Mouse (Mus musculus): ENCODE data around the gene Olfr1239.

Gene Olfr1239

GRCm38 (mm10) chr2:89420307-89420706 is at the start of gene Olfr1239:
TSS of gene Olfr1239 (minus strand) at chr2:89420407.
- over 99% methylated on average over 2 of the region's 2 CpGs for WGBS

- WGBS: 87% methylated on average over 3 of the region's 3 CpGs
Observed at GRCm38 (mm10) chr2:89442900-89443299, 22.7 kb upstream of the Olfr1239 start, which contains the start of gene Olfr1240. TSS of gene Olfr1240 (minus strand) at chr2:89443000.

- WGBS: 83% methylated on average over 1 of the region's 1 CpGs
Observed at GRCm38 (mm10) chr2:89414557-89414956, 5.7 kb downstream of the Olfr1239 start.

- WGBS: 88% methylated on average over 2 of the region's 2 CpGs
Observed at GRCm38 (mm10) chr2:89409576-89409975, 10.6 kb downstream of the Olfr1239 start, which contains the start of gene Olfr1238. TSS of gene Olfr1238 (minus strand) at chr2:89409676.

GRCm38 (mm10) chr2:89400882-89401281 is 19.3 kb downstream of the Olfr1239 start:
- 88% methylated on average over 1 of the region's 1 CpGs for WGBS

Data from cerebral cortex, adult 2 months (tissue).